Mouse (Mus musculus): Measurements from ENCODE around the gene Abi3. TPM values are rescaled to one million over a fixed set of nuclear protein-coding genes. Genes with fewer than 3 reads are reported as not detected.
"Not testable (repeated sequence)": the region's sequence is repeated elsewhere in the genome, so short reads cannot be mapped to it uniquely, and the experiment has no call there.

Gene Abi3
- 10 to 100 TPM in 1 of 2 experiments, 1 to 10 TPM in 1; 7.9 to 11.4 TPM for total RNA-seq (2021)
- polyA plus RNA-seq (2012; rRNA removed): 16.3 and 23.2 TPM in 2 replicates
- long read RNA-seq, full-length matches to known transcripts: 1 of 9 reads
- long read RNA-seq, partial matches to known transcripts: 1 of 9 reads
- long read RNA-seq, other reads (novel, unspliced or antisense): 7 of 9 reads

- H3K4me3 ChIP-seq: peak within 1 kb of the TSS; percentile 67
- H3K9ac ChIP-seq (ENCODE audit: low read depth, low read length): peak within 1 kb of the TSS; percentile 81
- H3K27ac ChIP-seq: peak within 1 kb of the TSS; percentile 85
- H3K79me2 ChIP-seq (replicated peaks; ENCODE audit: control insufficient read depth, insufficient read depth, low read length): no peaks in the 10 kb centered on the region; the same call in 1 of the 2 replicates
- no peaks in the 10 kb centered on the region for H3K36me3 ChIP-seq (ENCODE audit: control insufficient read depth, insufficient read depth, low read length)
- 15% methylated on average over 11 of the region's 11 CpGs for WGBS
- H3K27me3 ChIP-seq (ENCODE audit: control insufficient read depth, insufficient read depth, low read length): no peaks in the 10 kb centered on the region
- intact Hi-C loops (cut with DNase I): no loop called here
- 0 out of 2 replicates have a peak, but pooled peaks have one; percentile 13 for TF ChIP-seq EP300 (IDR thresholded peaks at IDR 0.05; ENCODE audit: insufficient read depth, low read depth, low read length)
- TF ChIP-seq POLR2A (IDR thresholded peaks at IDR 0.05; ENCODE audit: insufficient read depth, low read depth, low read length): peak; percentile 91
- TF ChIP-seq CTCF (IDR thresholded peaks at IDR 0.05): no peak
- H3K4me1 ChIP-seq (ENCODE audit: control insufficient read depth, insufficient read depth, low read length): peaks cover 20% of the 10 kb centered on the region
- peak; percentile 72 to 82 for DNase-seq
Observed at GRCm38 (mm10) chr11:95842074-95842681, at the start of gene Abi3. Gene Abi3, minus strand, starts transcription at chr11:95842476.

DNA sequence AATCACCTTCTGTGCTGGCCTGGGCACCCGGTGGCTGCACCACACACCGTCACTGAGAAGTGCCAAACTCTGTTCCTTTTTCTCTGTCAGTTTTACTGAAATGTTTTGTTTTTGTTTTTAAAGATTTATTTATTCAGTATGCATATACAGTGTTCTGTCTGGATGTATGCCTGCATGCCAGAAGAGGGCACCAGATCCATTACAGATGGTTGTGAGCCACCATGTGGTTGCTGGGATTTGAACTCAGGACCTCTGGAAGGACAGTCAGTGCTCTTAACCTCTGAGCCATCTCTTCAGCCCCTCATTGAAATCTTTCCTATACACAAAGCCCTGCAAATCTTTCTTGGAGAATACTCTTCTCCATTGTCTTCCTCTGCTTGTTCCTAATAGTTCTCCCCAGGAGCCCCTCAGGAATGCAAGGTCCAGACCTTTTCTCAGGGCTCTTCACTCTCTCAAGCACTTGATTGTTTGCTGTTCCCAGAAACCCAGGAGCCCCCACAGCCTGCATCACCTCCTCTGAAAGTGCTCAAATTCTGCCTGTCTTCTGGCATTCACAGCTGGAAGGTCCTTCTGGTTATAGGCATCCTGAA is 48.3 kb upstream of the Abi3 start:
- H3K27ac ChIP-seq: no peak overlapping the region
- DNase-seq: no peak
- no peaks in the 10 kb centered on the region for H3K4me1 ChIP-seq (ENCODE audit: control insufficient read depth, insufficient read depth, low read length)
- intact Hi-C loops (cut with DNase I): no loop called here
- H3K79me2 ChIP-seq (replicated peaks; ENCODE audit: control insufficient read depth, insufficient read depth, low read length): no peaks in the 10 kb centered on the region
- no peak overlapping the region for H3K9ac ChIP-seq (ENCODE audit: low read depth, low read length)
- H3K4me3 ChIP-seq: no peak overlapping the region
- TF ChIP-seq CTCF (IDR thresholded peaks at IDR 0.05) (no peak), POLR2A (IDR thresholded peaks at IDR 0.05; ENCODE audit: insufficient read depth, low read depth, low read length) (no peak), EP300 (IDR thresholded peaks at IDR 0.05; ENCODE audit: insufficient read depth, low read depth, low read length) (no peak)
- H3K27me3 ChIP-seq (ENCODE audit: control insufficient read depth, insufficient read depth, low read length): no peaks in the 10 kb centered on the region; the same call in 1 of the 2 replicates
- 63% methylated on average over 2 of the region's 2 CpGs for whole genome bisulfite sequencing
- H3K36me3 ChIP-seq (ENCODE audit: control insufficient read depth, insufficient read depth, low read length): no peaks in the 10 kb centered on the region

DNA sequence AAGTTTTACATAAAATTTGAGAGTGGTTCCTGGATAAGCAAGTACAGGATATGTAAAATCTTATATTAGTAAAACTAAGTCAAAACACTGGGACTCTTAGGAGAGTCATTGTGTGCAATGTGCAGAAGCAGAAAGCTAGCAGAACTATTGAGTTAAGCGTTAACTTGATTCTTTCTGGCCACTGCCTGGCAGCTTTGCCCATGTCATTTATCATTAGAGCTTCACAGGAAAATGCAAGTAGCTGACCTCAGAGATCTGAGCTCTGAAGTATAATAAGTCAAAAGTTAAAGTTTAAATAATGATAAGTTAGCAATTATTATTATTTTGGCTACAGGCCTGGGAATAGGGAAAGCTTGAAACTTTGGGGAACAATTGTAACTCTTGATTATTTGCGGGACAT is 37.6 kb upstream of the Abi3 start:
- not testable (repeated sequence) for H3K27ac ChIP-seq; H3K4me1 ChIP-seq (ENCODE audit: control insufficient read depth, insufficient read depth, low read length); DNase-seq; H3K79me2 ChIP-seq (replicated peaks; ENCODE audit: control insufficient read depth, insufficient read depth, low read length); H3K27me3 ChIP-seq (ENCODE audit: control insufficient read depth, insufficient read depth, low read length); H3K9ac ChIP-seq (ENCODE audit: low read depth, low read length); H3K36me3 ChIP-seq (ENCODE audit: control insufficient read depth, insufficient read depth, low read length); H3K4me3 ChIP-seq
- intact Hi-C loops (cut with DNase I): loop anchor here (5.0 to 10.0 kb wide), 2 partner anchors 212 to 355 kb away; no protein-coding TSS in a partner anchor
- WGBS: 78% methylated on average over 2 of the region's 2 CpGs

- intact Hi-C loops (cut with DNase I): loop anchor here (5.0 kb wide), 1 partner anchor 216 kb away; no protein-coding TSS in a partner anchor
- WGBS: 18% methylated on average over 7 of the region's 7 CpGs
- DNase-seq: peak; percentile 19 to 60
- no peak overlapping the region for H3K4me3 ChIP-seq
- TF ChIP-seq POLR2A (IDR thresholded peaks at IDR 0.05; ENCODE audit: insufficient read depth, low read depth, low read length) (no peak), CTCF (IDR thresholded peaks at IDR 0.05) (peak; percentile 89), EP300 (IDR thresholded peaks at IDR 0.05; ENCODE audit: insufficient read depth, low read depth, low read length) (0 out of 2 replicates have a peak, but pooled peaks have one; percentile 36)
- no peaks in the 10 kb centered on the region for H3K36me3 ChIP-seq (ENCODE audit: control insufficient read depth, insufficient read depth, low read length)
- H3K9ac ChIP-seq (ENCODE audit: low read depth, low read length): no peak overlapping the region
- H3K79me2 ChIP-seq (replicated peaks; ENCODE audit: control insufficient read depth, insufficient read depth, low read length): no peaks in the 10 kb centered on the region
- no peaks in the 10 kb centered on the region for H3K4me1 ChIP-seq (ENCODE audit: control insufficient read depth, insufficient read depth, low read length)
- no peak overlapping the region for H3K27ac ChIP-seq
- no peaks in the 10 kb centered on the region for H3K27me3 ChIP-seq (ENCODE audit: control insufficient read depth, insufficient read depth, low read length)
Observed at GRCm38 (mm10) chr11:95876296-95876695, 34.0 kb upstream of the Abi3 start.

GRCm38 (mm10) chr11:95875804-95876203 is 33.5 kb upstream of the Abi3 start:
- TF ChIP-seq CTCF (IDR thresholded peaks at IDR 0.05) (no peak), EP300 (IDR thresholded peaks at IDR 0.05; ENCODE audit: insufficient read depth, low read depth, low read length) (no peak), POLR2A (IDR thresholded peaks at IDR 0.05; ENCODE audit: insufficient read depth, low read depth, low read length) (no peak)
- Histone ChIP-seq H3K4me1 (ENCODE audit: control insufficient read depth, insufficient read depth, low read length) (no peaks in the 10 kb centered on the region), H3K27me3 (ENCODE audit: control insufficient read depth, insufficient read depth, low read length) (no peaks in the 10 kb centered on the region), H3K27ac (no peak overlapping the region), H3K9ac (ENCODE audit: low read depth, low read length) (no peak overlapping the region), H3K79me2 (replicated peaks; ENCODE audit: control insufficient read depth, insufficient read depth, low read length) (no peaks in the 10 kb centered on the region), H3K36me3 (ENCODE audit: control insufficient read depth, insufficient read depth, low read length) (no peaks in the 10 kb centered on the region), H3K4me3 (no peak overlapping the region)
- no peak for DNase-seq
- intact Hi-C loops (cut with DNase I): loop anchor here (5.0 kb wide), 1 partner anchor 216 kb away; no protein-coding TSS in a partner anchor
- WGBS: 22% methylated on average over 9 of the region's 9 CpGs

Measured in heart, adult 2 months (tissue).